Mouse (Mus musculus) intestine, embryonic 14.5 days (tissue): ENCODE measurements around the gene Itpkb. TPM values are rescaled to one million over a fixed set of nuclear protein-coding genes. Genes with fewer than 3 reads are reported as not detected.
A peak's percentile ranks its signal among the peaks of the same experiment; 100 is the strongest.

ENCODE experiments used
- ATAC-seq: fragments of 200-750 bp; cut with Nextera tagmentation; replicated peaks from 2 replicates; pipeline ENCODE4 v1.8.0; 2017; ENCODE audit warnings: low read depth, moderate number of reproducible peaks, moderate TSS enrichment, moderate library complexity; ENCODE audit not compliant: low FRiP score, low TSS enrichment
- DNase-seq: peaks from one replicate; pipeline ENCODE4 v3.0.0-alpha.2; 2018; ENCODE audit warnings: low spot score
- H3K27ac ChIP-seq: fragments of 300-500 bp; sonication (generic); 2 replicates; pipeline ENCODE4 v1.5.1; 2014; ENCODE audit warnings: low read depth, mild to moderate bottlenecking, control low read depth
- H3K27me3 ChIP-seq: fragments of 300-500 bp; sonication (generic); replicated peaks from 2 replicates; pipeline ENCODE4 v1.6.1; 2014; ENCODE audit warnings: low read length, control low read depth; ENCODE audit not compliant: control insufficient read depth, insufficient read depth
- H3K36me3 ChIP-seq: fragments of 300-500 bp; sonication (generic); 2 replicates; pipeline ENCODE4 v1.6.1; 2014; ENCODE audit warnings: low read length, control low read depth; ENCODE audit not compliant: control insufficient read depth, insufficient read depth
- H3K4me1 ChIP-seq: fragments of 300-500 bp; sonication (generic); replicated peaks from 2 replicates; pipeline ENCODE4 v1.6.1; 2014; ENCODE audit warnings: low read length, control low read depth, mixed read lengths; ENCODE audit not compliant: control insufficient read depth, insufficient read depth
- H3K4me2 ChIP-seq: fragments of 300-500 bp; sonication (generic); 2 replicates; pipeline ENCODE4 v1.6.1; 2014; ENCODE audit warnings: low read length
- H3K4me3 ChIP-seq: fragments of 300-500 bp; sonication (generic); 2 replicates; pipeline ENCODE4 v1.5.1; 2014; ENCODE audit warnings: low read depth, low read length, control low read depth, mixed read lengths
- H3K9ac ChIP-seq: fragments of 300-500 bp; sonication (generic); 2 replicates; pipeline ENCODE4 v1.6.1; 2014; ENCODE audit warnings: mild to moderate bottlenecking, low read length
- H3K9me3 ChIP-seq: fragments of 300-500 bp; sonication (generic); 2 replicates; pipeline ENCODE4 v1.6.1; 2016; ENCODE audit warnings: low read length, control low read depth; ENCODE audit not compliant: control insufficient read depth
- WGBS: fragments of 180-500 bp; shearing (Covaris S2); extraction: QIAGEN DNeasy Blood & Tissue Kit; methylation state at CpG from one replicate; pipeline ENCODE4 v1.1.7; 2014; 5-methylcytosine and 5-hydroxymethylcytosine counted together
- polyA plus RNA-seq: library from polyadenylated mRNA; unstranded; fragments of >200 nt; fragmentation: Nextera tagmentation; extraction: Ambion mirVana; gene quantifications from 2 replicates; pipeline ENCODE4 v1.2.1, GENCODE M21; 2014

Itpkb gene
- polyA plus RNA-seq, 1 experiment from 2014 or later, result 6.7 TPM

DNA sequence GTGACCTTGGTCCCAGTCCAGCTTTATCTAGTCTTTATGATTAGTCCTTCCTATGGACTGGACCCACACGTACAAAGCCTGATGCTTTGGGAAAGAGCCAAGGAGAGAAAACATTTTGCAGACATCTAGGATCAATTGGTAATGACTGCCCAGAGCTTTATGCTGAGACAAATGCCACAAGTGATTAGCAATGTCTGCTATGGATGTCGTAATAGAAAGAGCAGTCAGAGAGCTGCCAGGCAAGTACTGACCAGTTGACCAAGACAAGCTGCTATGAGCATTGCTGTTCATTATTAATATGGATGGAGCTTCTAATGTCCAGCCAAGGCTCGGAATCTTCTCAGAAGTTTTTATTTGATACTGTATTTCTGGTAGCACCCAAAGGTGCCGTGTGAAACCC lies 109.2 kb downstream of the Itpkb start:
- Histone ChIP-seq H3K27ac (no peak overlapping the region), H3K9me3 (no peaks in the 10 kb centered on the region), H3K9ac (no peak overlapping the region), H3K4me1 (no peaks in the 10 kb centered on the region; the same call in 1 of the 2 replicates), H3K4me3 (no peak overlapping the region), H3K4me2 (no peak overlapping the region), H3K36me3 (no peaks in the 10 kb centered on the region), H3K27me3 (no peaks in the 10 kb centered on the region)
- 77% methylated on average over 4 of the region's 4 CpGs for WGBS
- ATAC-seq (no peak), DNase-seq (no peak)

DNA sequence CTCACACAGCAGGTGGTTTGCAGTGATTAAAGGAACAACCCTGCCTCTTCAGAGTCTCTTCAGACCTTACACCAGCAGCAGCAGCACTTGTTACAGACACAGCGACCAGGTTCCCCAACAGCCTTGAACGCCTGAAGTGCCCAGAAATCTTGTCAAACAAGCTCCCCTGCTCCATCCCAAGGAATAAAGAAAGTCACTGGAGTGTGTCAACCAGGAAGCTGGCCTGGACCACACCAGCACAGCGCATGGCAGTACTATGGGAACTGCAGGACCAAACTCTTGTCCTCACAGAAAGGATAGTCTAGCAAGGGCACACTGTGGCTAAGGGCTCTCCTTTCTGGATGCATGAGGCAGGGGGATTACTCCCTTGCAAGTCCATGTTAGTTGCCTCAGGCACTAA lies 114.1 kb downstream of the Itpkb start:
- Histone ChIP-seq H3K27ac (no peak overlapping the region), H3K27me3 (no peaks in the 10 kb centered on the region), H3K4me3 (no peak overlapping the region), H3K4me2 (no peak overlapping the region), H3K4me1 (0 out of 2 replicates have a peak, but pooled peaks cover 3% of the 10 kb centered on the region), H3K36me3 (no peaks in the 10 kb centered on the region), H3K9ac (no peak overlapping the region), H3K9me3 (no peaks in the 10 kb centered on the region)
- no peak for ATAC-seq
- DNase-seq, result no peak
- 63% methylated on average over 3 of the region's 3 CpGs for WGBS

DNA sequence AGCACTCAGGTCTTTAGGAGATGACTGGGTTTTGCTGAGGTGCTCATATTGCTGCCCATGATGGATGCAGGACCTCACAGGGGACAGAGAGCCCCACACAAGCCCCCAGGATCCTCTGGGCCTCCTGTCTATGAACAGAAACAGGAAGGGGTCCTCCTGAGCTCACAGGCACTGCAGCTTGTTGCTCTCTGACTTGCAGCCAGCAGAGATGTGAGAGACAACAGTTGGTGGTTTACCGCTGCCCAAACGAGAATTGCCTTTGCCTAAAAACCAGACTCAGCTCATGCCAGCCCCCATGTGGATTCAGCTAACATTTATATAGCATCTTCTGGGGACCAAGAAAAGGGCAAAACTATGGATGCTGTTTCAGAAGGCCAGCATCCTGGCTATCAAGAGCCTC lies 119.4 kb downstream of the Itpkb start:
- 0 out of 2 replicates have a peak, but pooled peaks cover 5% of the 10 kb centered on the region for H3K9me3 ChIP-seq
- H3K4me2 ChIP-seq, result no peak overlapping the region
- no peaks in the 10 kb centered on the region for H3K27me3 ChIP-seq
- H3K36me3 ChIP-seq, result no peaks in the 10 kb centered on the region
- 65% methylated on average over 2 of the region's 2 CpGs for WGBS
- H3K4me3 ChIP-seq, result no peak overlapping the region
- DNase-seq (no peak), ATAC-seq (no peak)
- H3K9ac ChIP-seq, result no peak overlapping the region
- no peak overlapping the region for H3K27ac ChIP-seq
- 0 out of 2 replicates have a peak, but pooled peaks cover 3% of the 10 kb centered on the region for H3K4me1 ChIP-seq

DNA sequence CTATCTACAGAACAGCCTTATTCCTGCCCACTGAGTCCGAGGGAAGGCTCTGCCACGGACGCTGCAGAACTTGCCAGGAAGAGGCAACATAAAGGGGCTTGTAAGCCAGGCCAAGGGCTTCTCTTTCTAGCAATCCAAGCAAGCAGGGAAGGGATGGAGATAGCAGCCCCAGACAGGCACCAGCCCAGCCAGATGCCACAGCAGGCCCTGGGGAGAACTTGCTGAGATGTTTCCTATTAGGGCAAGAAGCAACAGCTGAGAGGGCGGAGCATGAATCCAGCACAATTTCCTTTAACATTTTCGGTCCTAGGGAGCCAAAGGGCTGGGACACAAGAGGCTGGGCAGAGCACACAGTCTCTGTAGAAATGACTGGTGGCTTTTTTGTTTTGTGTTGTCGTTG lies 128.0 kb downstream of the Itpkb start:
- Histone ChIP-seq H3K9ac (no peak overlapping the region), H3K4me2 (no peak overlapping the region), H3K36me3 (no peaks in the 10 kb centered on the region), H3K9me3 (no peaks in the 10 kb centered on the region), H3K27ac (no peak overlapping the region), H3K4me1 (peaks cover 5% of the 10 kb centered on the region; the same call in 1 of the 2 replicates), H3K4me3 (no peak overlapping the region), H3K27me3 (no peaks in the 10 kb centered on the region)
- WGBS, result 49% methylated on average over 6 of the region's 6 CpGs
- no peak for DNase-seq
- no peak for ATAC-seq

DNA sequence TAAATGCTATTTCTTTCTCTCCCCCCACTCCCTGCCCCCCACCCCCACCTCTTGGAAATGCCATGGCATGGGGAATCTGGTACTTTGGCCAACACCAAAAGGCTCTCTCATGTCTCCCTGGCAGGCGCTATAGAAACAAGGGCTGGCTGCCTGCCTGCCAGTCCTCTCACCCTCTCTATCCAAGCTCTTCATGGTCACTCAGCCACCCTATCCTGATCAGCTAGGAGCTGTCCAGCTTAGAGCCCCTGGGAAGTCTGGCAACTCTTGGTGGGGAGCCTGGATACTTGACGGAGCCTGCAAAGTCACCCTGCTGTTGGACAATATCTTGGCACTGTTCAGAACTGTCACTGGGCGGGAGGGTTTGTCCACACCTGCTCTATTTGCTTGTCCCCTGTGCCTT lies 128.4 kb downstream of the Itpkb start:
- ATAC-seq, result no peak
- Histone ChIP-seq H3K4me1 (peaks cover 5% of the 10 kb centered on the region; the same call in 1 of the 2 replicates), H3K9ac (no peak overlapping the region), H3K27me3 (no peaks in the 10 kb centered on the region), H3K4me3 (no peak overlapping the region), H3K9me3 (no peaks in the 10 kb centered on the region), H3K36me3 (no peaks in the 10 kb centered on the region), H3K4me2 (no peak overlapping the region), H3K27ac (no peak overlapping the region)
- WGBS, result 64% methylated on average over 3 of the region's 3 CpGs
- DNase-seq, result no peak

DNA sequence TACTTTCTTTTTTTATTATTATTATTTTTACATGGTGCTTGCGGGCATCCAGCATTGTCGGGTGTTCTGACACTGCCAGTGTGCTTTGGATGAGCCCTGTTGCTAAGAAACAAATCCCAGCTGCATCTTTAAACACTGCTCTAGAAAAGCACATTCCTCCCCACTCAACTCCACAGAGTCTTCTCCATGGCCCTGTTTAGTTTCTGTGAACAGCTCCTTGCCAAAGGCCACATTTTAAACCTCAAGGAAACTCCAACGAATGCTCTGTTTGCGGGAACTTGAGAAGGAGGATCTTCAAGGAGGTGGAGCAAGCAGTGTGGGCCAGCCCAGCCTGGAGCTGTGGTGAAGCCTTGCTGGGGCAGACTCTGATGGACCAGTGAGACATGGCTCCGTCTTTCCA lies 130.4 kb downstream of the Itpkb start:
- ATAC-seq, result no peak

DNA sequence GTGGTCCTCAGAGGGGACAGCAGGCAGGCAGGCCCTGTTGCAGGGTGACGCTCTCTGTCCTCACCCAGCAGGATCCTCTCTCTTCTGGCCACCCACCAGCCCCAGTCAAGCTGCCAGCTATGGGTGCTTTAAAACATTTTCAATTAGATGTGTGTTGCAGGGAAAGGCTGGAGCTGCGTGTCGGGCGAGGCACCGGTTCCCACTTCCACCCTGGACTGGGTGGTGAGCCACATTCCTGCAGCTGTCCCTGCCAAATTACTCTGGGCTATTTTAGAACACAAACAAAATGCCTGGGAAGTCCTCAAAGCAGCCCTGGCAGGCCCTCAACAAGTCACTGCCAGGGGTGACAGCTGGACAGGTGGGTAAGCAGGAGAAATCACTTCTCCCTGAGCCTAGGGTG lies 132.1 kb downstream of the Itpkb start:
- Histone ChIP-seq H3K36me3 (no peaks in the 10 kb centered on the region), H3K4me3 (no peak overlapping the region), H3K9ac (no peak overlapping the region), H3K27ac (no peak overlapping the region), H3K27me3 (no peaks in the 10 kb centered on the region), H3K4me1 (peaks cover 5% of the 10 kb centered on the region; the same call in 1 of the 2 replicates), H3K4me2 (no peak overlapping the region), H3K9me3 (no peaks in the 10 kb centered on the region)
- DNase-seq, result no peak
- WGBS, result 82% methylated on average over 5 of the region's 5 CpGs
- ATAC-seq, result no peak

More for the DNA sequence above, 130.4 kb downstream of the Itpkb start:
- H3K27ac ChIP-seq, result peak overlapping the region; percentile 16; the same call in 1 of the 2 replicates
- no peak overlapping the region for H3K4me2 ChIP-seq
- peak; percentile 58 for DNase-seq
- H3K4me3 ChIP-seq, result no peak overlapping the region
- no peaks in the 10 kb centered on the region for H3K36me3 ChIP-seq
- H3K27me3 ChIP-seq, result no peaks in the 10 kb centered on the region
- WGBS, result 32% methylated on average over 5 of the region's 5 CpGs
- no peaks in the 10 kb centered on the region for H3K9me3 ChIP-seq
- H3K4me1 ChIP-seq, result peaks cover 5% of the 10 kb centered on the region; the same call in 1 of the 2 replicates
- H3K9ac ChIP-seq, result no peak overlapping the region

DNA sequence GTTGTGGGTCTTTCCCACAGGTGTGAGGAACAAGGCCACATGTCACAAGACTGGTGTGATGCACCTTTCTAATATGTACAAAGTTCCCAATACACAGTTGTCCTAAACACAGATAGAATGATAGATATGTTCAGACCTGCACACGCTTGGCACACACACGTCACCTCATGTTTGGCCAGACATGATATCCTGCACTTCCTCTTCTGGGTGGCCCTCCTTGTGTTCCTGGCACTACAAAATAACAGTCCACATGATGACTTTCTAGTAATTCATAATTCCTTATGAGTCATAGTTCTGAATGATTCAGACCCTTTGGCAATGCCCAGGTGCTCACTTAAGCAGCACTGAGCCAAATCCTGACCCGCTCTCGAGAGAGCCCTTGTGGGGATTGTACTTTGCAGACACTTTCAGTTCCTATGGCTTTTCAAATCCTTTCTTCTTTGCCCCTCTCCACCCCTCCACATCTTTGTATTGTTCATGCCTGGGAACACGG lies 132.7 kb downstream of the Itpkb start:
- no peak overlapping the region for H3K9ac ChIP-seq
- no peak overlapping the region for H3K27ac ChIP-seq
- no peak for ATAC-seq
- no peaks in the 10 kb centered on the region for H3K36me3 ChIP-seq
- WGBS, result 95% methylated on average over 5 of the region's 5 CpGs
- DNase-seq, result no peak
- H3K9me3 ChIP-seq, result no peaks in the 10 kb centered on the region
- H3K4me3 ChIP-seq, result no peak overlapping the region
- no peak overlapping the region for H3K4me2 ChIP-seq
- peaks cover 5% of the 10 kb centered on the region; the same call in 1 of the 2 replicates for H3K4me1 ChIP-seq
- no peaks in the 10 kb centered on the region for H3K27me3 ChIP-seq

DNA sequence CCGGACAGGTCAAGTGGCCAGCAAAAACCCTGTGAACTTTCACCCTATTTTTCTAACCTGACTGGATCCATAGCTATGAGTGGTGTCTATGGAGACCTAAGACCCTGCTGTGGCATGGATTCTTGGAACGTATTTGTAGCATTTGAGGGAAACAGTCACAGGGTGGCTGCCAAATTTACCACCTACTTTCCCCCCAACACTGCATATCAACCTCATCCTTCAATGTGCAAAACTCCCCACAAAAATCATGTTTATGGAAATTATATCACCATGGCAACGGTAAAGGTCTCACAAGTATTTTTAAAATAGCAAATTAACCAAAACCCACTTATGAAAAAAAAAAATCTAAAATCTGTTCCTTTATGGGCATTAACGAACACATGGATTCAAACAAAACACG lies 134.1 kb downstream of the Itpkb start:
- ATAC-seq, result no peak
- Histone ChIP-seq H3K9me3 (no peaks in the 10 kb centered on the region), H3K36me3 (no peaks in the 10 kb centered on the region), H3K4me3 (no peak overlapping the region), H3K9ac (no peak overlapping the region), H3K27ac (no peak overlapping the region), H3K27me3 (no peaks in the 10 kb centered on the region), H3K4me2 (no peak overlapping the region), H3K4me1 (0 out of 2 replicates have a peak, but pooled peaks cover 5% of the 10 kb centered on the region)
- WGBS, result 88% methylated on average over 5 of the region's 5 CpGs
- DNase-seq, result no peak
